Mouse (Mus musculus): ENCODE measurements at regions not wholly inside any gene's neighbourhood (a gene's known extent, or its start where the extent isn't known, plus 50 kb on each side); places are given as distances from the start of the nearest gene placed in this dataset.

- TF ChIP-seq POLR2A (IDR thresholded peaks at IDR 0.05; ENCODE audit: borderline replicate concordance, extremely low read depth, low read depth, low read length) (no peak), CTCF (IDR thresholded peaks at IDR 0.05; ENCODE audit: insufficient read depth, low read length) (no peak)
Measured at GRCm38 (mm10) chr13:83730155-83730712, 226.4 kb downstream of the Mef2c start.
